Mouse (Mus musculus) heart, embryonic 10.5 days (tissue): ENCODE measurements around the gene 4930524B15Rik. TPM values are rescaled to one million over a fixed set of nuclear protein-coding genes. Genes with fewer than 3 reads are reported as not detected.

Source experiments
- DNase-seq: peaks from one replicate; pipeline ENCODE4 v3.0.0-alpha.2; 2017; ENCODE audit warnings: low spot score
- H3K27ac ChIP-seq: fragments of 300-500 bp; sonication (generic); 2 replicates; pipeline ENCODE4 v1.5.1; 2016; ENCODE audit warnings: mild to moderate bottlenecking
- H3K27me3 ChIP-seq: fragments of 300-500 bp; sonication (generic); 2 replicates; pipeline ENCODE4 v1.6.1; 2016; ENCODE audit warnings: mild to moderate bottlenecking; ENCODE audit not compliant: poor library complexity, insufficient read depth, severe bottlenecking
- H3K36me3 ChIP-seq: fragments of 300-500 bp; sonication (generic); 2 replicates; pipeline ENCODE4 v1.6.1; 2016; ENCODE audit warnings: mild to moderate bottlenecking, moderate library complexity
- H3K4me1 ChIP-seq: fragments of 300-500 bp; sonication (generic); 2 replicates; pipeline ENCODE4 v1.6.1; 2016; ENCODE audit warnings: mild to moderate bottlenecking
- H3K4me3 ChIP-seq: fragments of 300-500 bp; sonication (generic); 2 replicates; pipeline ENCODE4 v1.5.1; 2016; ENCODE audit warnings: mild to moderate bottlenecking, moderate library complexity
- H3K9me3 ChIP-seq: fragments of 300-500 bp; sonication (generic); 2 replicates; pipeline ENCODE4 v1.6.1; 2016; ENCODE audit warnings: mild to moderate bottlenecking, moderate library complexity
- WGBS: fragments of 180-500 bp; shearing (Covaris S2); methylation state at CpG from one replicate; pipeline ENCODE4 v1.1.7; 2016; 5-methylcytosine and 5-hydroxymethylcytosine counted together
- polyA plus RNA-seq: library from polyadenylated mRNA; unstranded; fragments of >200 nt; fragmentation: Nextera tagmentation; extraction: Ambion mirVana; gene quantifications from 2 replicates; pipeline ENCODE4 v1.2.1, GENCODE M21; 2016

The 4930524B15Rik gene
- polyA plus RNA-seq, result 0.30 and 0.35 TPM in 2 replicates

DNA sequence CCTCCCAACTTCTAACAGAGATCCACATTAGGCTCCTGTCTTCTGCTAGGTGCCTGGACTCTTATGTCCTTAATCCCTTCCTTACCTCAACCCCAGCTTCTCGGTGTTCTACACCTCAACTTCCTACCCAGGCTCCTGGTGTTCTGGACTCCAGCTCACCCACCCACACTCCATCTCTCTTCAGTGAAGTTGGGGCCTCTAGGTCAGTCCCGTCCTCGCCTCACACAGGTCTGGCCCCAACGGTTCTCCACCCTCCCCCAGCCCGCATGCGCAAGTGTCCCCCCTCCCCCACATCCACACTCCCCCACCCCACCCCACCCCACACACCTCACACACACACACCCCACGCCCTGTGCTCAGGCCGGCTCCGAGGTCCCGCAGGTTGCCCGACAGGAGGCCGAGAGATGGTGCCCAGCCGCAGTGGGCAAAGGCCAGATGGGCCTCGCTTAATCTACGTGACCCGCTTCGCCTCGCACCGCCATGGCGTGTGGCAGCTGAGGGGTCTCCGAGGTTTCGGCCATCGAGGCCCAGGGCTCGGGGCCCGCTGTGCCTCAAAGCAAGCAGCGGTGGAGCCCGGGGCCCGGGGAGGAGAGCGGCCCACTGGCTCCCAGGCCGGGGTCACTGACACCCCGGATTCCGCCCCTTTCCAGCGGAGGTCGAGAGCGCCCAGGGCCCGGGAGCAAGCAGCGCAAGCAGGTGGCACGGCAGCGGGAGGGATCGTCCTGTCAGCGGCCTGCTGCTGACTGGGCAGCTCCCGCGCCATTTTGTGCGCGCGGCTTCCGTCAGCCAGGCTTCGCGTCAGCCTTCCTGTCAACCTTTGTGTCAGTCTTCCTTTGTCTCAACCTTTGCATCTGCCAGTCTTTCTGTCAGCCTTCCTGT lies at the start of gene 4930524B15Rik:
4930524B15Rik (plus strand) TSS at position 337 of the 879 bp plus-strand sequence.
- Histone ChIP-seq H3K4me3 (peak within 1 kb of the TSS; percentile 61), H3K27ac (peak within 1 kb of the TSS; percentile 90), H3K36me3 (no peaks in the 10 kb centered on the region), H3K4me1 (peaks cover 8% of the 10 kb centered on the region), H3K9me3 (no peaks in the 10 kb centered on the region), H3K27me3 (no peaks in the 10 kb centered on the region)
- DNase-seq, result no peak
- WGBS, result 29% methylated on average over 47 of the region's 49 CpGs

DNA sequence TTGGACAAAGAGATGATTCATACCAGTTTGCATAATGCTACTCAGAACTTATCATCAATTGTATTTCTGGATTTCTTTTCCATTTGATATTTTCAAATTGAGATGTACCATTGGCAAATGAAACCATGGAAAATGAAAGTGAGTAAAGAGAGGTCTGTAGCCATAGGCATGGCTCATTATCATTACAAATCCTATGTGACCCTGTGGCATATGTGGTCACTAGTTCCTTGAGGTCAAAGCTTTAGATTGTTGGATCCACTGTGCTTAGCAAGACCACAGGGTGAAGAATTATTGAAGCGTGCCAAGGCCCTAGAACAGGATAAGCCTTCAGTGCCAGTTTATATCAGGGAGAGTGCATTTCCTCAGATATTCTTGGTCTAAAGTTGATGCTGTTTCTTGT lies 47.6 kb upstream of the 4930524B15Rik start:
- H3K27me3 ChIP-seq, result no peaks in the 10 kb centered on the region
- H3K4me3 ChIP-seq, result no peak overlapping the region
- WGBS, result 100% methylated on average over 1 of the region's 1 CpGs
- H3K27ac ChIP-seq, result no peak overlapping the region
- H3K4me1 ChIP-seq, result peaks cover 4% of the 10 kb centered on the region; the same call in 1 of the 2 replicates
- no peak for DNase-seq
- no peaks in the 10 kb centered on the region for H3K9me3 ChIP-seq
- H3K36me3 ChIP-seq, result peaks cover 14% of the 10 kb centered on the region

GRCm38 (mm10) chr11:31930051-31930450 lies 35.3 kb upstream of the 4930524B15Rik start:
- H3K27ac ChIP-seq, result no peak overlapping the region
- H3K4me1 ChIP-seq, result no peaks in the 10 kb centered on the region
- H3K27me3 ChIP-seq, result no peaks in the 10 kb centered on the region
- no peak overlapping the region for H3K4me3 ChIP-seq
- H3K9me3 ChIP-seq, result no peaks in the 10 kb centered on the region
- H3K36me3 ChIP-seq, result peaks cover 66% of the 10 kb centered on the region
- DNase-seq, result no peak
- 89% methylated on average over 10 of the region's 10 CpGs for WGBS

- Histone ChIP-seq H3K4me3 (no peak overlapping the region), H3K36me3 (peaks cover 19% of the 10 kb centered on the region), H3K4me1 (peaks cover 9% of the 10 kb centered on the region), H3K27me3 (no peaks in the 10 kb centered on the region), H3K27ac (no peak overlapping the region), H3K9me3 (no peaks in the 10 kb centered on the region)
- 27% methylated on average over 4 of the region's 4 CpGs for WGBS
- DNase-seq, result no peak
Observed at GRCm38 (mm10) chr11:31935652-31936051, 29.7 kb upstream of the 4930524B15Rik start.

GRCm38 (mm10) chr11:31936910-31937525 lies 28.4 kb upstream of the 4930524B15Rik start:
- WGBS, result 87% methylated on average over 10 of the region's 10 CpGs
- no peak overlapping the region for H3K27ac ChIP-seq
- no peak overlapping the region for H3K4me3 ChIP-seq
- no peaks in the 10 kb centered on the region for H3K9me3 ChIP-seq
- no peak for DNase-seq
- peaks cover 9% of the 10 kb centered on the region for H3K4me1 ChIP-seq
- peaks cover 5% of the 10 kb centered on the region; the same call in 1 of the 2 replicates for H3K36me3 ChIP-seq
- H3K27me3 ChIP-seq, result no peaks in the 10 kb centered on the region

GRCm38 (mm10) chr11:31940898-31941639 lies 24.3 kb upstream of the 4930524B15Rik start:
- H3K4me3 ChIP-seq, result no peak overlapping the region
- H3K9me3 ChIP-seq, result no peaks in the 10 kb centered on the region
- H3K36me3 ChIP-seq, result 0 out of 2 replicates have a peak, but pooled peaks cover 2% of the 10 kb centered on the region
- no peak for DNase-seq
- WGBS, result 81% methylated on average over 13 of the region's 13 CpGs
- no peaks in the 10 kb centered on the region for H3K27me3 ChIP-seq
- H3K27ac ChIP-seq, result no peak overlapping the region
- peaks cover 3% of the 10 kb centered on the region for H3K4me1 ChIP-seq

DNA sequence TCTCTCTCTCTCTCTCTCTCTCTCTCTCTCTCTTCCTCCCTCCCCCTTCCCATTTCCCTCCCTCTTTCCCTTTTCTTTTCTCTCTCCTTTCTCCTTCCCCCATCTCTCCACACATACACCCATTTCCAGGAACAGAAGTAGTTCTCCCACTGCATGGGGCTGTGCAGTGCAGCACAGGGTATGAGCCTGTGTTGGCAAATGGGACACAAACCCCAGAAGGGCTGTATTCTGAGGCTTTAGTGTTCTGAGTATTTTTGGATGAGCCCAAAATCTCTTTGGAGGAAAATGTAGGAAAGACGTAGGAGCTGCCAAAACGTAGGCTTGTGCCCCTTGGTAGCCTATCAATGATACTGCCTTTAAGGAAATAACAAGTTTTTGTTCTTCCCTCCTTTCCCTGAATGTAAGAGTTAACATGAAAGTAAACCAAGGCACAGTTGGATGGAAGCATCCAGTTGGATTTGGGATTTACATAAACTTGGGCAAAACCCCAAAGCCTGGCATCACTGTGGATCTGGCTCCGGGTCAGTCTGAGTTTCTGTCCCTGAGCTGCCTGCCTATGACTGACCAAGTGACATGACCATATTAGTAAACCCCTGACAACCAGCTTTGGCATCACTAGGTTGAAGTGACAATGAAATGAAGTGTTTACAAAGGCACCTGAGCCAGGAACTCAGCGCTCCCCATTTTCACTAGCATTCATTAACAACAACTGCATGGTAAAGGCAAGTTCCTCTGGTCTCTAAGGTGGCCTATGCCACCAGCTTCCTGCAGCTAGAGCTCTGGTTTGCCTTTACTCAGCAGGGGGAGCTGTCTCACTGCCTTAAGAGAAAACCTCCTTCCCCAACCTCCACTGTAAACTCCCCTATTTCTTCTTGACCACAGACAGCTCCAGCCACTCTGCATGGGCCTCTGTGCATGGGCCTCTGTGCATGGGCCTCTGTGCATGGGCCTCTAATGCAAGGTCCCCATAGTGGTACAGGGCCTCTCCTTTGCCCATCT lies 23.5 kb upstream of the 4930524B15Rik start:
- 76% methylated on average over 4 of the region's 4 CpGs for WGBS
- Histone ChIP-seq H3K9me3 (no peaks in the 10 kb centered on the region), H3K27me3 (no peaks in the 10 kb centered on the region), H3K4me3 (no peak overlapping the region), H3K36me3 (no peaks in the 10 kb centered on the region), H3K4me1 (no peaks in the 10 kb centered on the region), H3K27ac (no peak overlapping the region)
- no peak for DNase-seq

GRCm38 (mm10) chr11:31945471-31945870 lies 19.9 kb upstream of the 4930524B15Rik start:
- H3K4me1 ChIP-seq, result peaks cover 11% of the 10 kb centered on the region

DNA sequence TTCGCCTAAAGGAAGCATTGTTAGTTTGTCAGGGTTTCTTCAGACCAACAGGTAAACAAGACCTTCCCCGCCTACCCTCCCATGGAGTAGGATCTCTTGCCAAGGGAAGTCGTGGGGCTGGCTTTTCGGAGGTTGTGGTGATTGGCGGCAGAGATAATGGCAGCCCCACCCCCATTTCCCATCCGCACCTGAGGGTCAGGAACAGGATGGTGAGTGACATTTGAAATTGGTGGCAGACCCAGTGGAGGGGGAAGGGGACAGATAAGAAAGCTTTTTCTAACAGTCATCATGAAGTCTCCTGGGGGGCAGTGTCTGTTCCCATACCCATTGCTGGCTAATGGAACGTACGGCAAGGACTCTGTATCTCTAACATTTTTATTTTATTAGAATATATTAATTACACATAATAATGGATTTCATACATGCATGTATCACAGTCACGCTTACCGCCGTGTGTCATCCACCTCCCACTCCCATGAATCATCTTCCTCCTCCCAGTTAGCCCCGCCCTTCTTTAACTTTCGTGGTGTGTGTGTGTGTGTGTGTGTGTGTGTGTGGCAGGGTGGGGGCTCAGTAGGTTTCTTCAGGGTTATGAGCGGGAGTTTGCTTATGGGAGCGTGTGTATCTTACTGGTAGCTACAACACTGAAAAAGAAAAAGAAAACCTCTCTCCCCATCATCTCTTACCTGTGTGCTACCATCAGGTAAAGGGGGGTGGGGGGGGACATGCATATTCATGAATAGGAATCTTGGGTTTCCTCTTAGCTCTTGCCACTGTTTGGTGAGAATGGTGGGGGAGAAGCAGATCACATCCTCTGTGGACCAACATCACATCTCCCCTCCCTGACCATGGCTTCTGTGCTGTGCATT lies 16.7 kb upstream of the 4930524B15Rik start:
- Histone ChIP-seq H3K9me3 (no peaks in the 10 kb centered on the region), H3K27me3 (peaks cover 9% of the 10 kb centered on the region; the same call in 1 of the 2 replicates), H3K36me3 (no peaks in the 10 kb centered on the region), H3K4me1 (peaks cover 11% of the 10 kb centered on the region), H3K27ac (peak overlapping the region; percentile 84), H3K4me3 (peak overlapping the region; percentile 62)
- DNase-seq, result no peak
- 12% methylated on average over 15 of the region's 15 CpGs for WGBS

More at GRCm38 (mm10) chr11:31945471-31945870, 19.9 kb upstream of the 4930524B15Rik start:
- H3K27ac ChIP-seq, result no peak overlapping the region
- H3K27me3 ChIP-seq, result peaks cover 4% of the 10 kb centered on the region; the same call in 1 of the 2 replicates
- H3K9me3 ChIP-seq, result no peaks in the 10 kb centered on the region
- DNase-seq, result no peak
- WGBS, result 73% methylated on average over 3 of the region's 3 CpGs
- no peaks in the 10 kb centered on the region for H3K36me3 ChIP-seq
- H3K4me3 ChIP-seq, result no peak overlapping the region

DNA sequence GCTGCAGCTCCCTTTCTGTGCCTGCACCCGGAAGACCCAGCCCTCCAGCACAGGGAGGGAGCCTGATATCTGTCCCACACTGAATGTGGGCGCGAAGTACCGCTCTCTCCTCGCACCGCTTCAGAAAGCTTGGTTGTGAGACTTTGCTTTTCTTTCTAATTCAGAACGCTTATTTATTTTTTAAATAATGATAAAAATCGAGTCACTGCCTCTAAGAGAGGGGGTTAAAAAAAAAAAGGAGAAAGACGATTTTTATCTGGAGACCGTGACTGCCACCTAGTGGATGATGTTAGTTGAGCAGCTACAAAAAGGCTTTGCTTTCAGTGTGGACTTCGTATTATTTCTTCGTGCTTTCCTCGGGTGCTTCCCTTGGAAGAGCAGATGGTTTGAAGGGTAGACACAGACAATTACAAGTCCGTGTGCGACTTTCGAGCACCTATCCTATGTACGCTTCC lies 16.0 kb upstream of the 4930524B15Rik start:
- Histone ChIP-seq H3K36me3 (no peaks in the 10 kb centered on the region), H3K4me1 (peaks cover 11% of the 10 kb centered on the region), H3K9me3 (no peaks in the 10 kb centered on the region), H3K4me3 (peak overlapping the region; percentile 62), H3K27me3 (peaks cover 9% of the 10 kb centered on the region; the same call in 1 of the 2 replicates), H3K27ac (peak overlapping the region; percentile 84)
- under 1% methylated on average over 17 of the region's 17 CpGs for WGBS
- DNase-seq, result peak; percentile 81

DNA sequence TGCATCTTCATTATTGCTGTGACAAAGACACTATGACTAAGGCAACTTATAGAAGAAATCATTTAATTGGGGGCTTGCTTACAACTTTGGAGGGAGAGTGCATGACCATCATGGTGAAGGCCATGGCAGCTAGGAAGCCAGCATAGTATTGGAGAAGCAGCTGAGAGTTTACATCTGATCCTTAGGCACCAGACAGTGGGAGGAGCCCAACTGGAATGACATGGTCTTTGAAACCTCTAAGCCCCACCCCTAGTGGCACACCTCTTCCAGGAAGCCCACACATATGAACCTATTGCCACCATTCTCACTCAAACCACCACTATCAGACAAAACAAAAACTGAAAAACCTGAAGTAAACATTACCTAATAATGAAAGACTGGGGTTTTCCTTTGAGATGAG lies 5.3 kb upstream of the 4930524B15Rik start:
- Histone ChIP-seq H3K9me3 (no peaks in the 10 kb centered on the region), H3K27me3 (no peaks in the 10 kb centered on the region), H3K4me3 (no peak overlapping the region), H3K36me3 (no peaks in the 10 kb centered on the region), H3K27ac (no peak overlapping the region), H3K4me1 (no peaks in the 10 kb centered on the region)
- no peak for DNase-seq
